Mouse (Mus musculus) kidney, postnatal 10 days (tissue): ENCODE data around the gene Cldn13.
A peak's percentile ranks its signal among the peaks of the same experiment; 100 is the strongest.

Experiments used
- DNase-seq: peaks from one replicate; pipeline ENCODE4 v3.0.0; 2021; ENCODE audit warnings: mixed read lengths

The Cldn13 gene

DNA sequence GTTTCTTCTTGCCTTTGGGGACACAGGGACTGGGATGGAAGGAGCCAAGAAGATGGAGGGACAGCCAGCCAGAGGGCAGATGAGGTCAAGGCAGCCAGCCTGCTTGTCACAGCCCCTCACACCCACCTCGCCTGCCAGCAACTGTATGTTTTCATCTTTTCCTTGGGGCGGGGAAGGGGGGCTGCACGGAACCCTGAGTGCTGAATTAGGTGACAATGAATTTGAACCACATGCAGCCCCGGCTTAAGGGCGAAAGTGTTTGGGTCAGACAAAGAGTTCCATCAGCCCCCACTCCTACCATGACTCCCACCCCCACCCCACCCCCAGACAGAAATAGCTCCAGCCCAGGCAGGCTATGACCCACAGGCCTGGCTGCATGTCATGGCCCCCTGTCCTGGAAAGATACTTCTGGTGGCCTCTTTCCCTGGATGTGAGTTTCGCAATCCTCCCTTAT, 24.7 kb downstream of the Cldn13 start:
- peak; percentile 38 for DNase-seq

GRCm38 (mm10) chr5:134888505-134888904, 26.8 kb downstream of the Cldn13 start:
- no peak for DNase-seq

DNA sequence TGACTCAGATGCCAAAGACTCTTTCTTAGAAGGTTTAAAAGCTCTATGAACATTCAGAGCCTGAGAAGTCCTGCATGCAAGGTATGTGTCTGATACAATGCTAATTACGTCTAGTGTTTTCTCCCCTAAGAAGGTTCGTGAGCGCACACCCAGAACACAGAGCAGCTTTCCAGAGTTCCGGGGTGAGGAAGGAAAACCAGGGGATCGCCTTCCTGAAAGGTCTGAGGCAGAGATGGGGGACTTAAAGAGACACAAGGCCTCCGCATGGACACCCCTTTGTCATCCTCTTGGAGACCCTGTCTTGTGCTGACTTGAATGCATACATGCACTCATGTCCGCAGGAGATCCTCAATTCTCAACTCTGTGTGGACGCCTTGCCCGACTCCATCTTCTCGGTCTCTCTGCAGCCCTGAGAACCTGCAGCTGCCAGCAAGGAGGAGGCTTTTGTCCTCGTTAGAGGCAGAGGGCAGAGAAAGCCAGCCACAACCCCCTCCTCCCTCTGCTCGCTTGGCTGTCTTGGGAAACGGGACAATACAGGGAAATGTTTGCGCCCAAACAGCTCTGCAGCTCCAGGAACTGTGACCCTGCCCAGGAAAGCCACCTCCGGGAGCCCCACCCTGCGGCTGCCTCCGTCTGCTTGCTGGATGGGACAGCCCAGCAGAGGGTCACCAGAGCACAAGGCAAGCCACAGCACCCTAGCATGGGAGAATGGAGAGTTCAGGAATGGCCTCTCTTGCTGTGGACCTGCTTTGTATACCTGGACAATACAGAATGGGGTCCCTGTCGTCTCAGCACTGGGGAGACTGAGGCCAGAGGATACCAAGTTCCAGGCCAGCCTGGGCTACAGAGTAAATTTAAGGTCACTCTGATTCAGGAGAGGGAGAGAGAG, 27.6 kb downstream of the Cldn13 start:
- peak; percentile 80 for DNase-seq

DNA sequence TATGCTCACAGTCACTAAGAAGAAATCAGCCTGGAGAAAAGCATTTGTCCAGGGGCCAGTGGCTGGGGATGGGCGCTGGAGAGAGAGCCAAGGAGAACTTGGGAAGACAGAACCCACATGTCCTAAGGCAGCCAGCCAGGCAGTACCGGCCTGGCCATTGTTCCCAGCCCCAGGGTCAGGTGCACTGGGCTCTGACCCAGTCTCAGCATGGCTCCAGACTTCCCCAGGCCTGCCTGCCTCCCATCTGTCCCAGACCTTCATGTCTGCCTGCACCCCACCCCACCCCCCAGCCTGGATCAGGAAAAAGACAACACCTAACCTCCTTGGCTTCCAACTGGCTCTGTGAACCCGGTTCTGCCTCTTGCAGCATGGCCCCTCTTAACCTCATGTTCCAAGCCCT, 32.2 kb downstream of the Cldn13 start:
- DNase-seq = peak; percentile 45

GRCm38 (mm10) chr5:134876801-134877200, 38.5 kb downstream of the Cldn13 start:
- DNase-seq = no peak

DNA sequence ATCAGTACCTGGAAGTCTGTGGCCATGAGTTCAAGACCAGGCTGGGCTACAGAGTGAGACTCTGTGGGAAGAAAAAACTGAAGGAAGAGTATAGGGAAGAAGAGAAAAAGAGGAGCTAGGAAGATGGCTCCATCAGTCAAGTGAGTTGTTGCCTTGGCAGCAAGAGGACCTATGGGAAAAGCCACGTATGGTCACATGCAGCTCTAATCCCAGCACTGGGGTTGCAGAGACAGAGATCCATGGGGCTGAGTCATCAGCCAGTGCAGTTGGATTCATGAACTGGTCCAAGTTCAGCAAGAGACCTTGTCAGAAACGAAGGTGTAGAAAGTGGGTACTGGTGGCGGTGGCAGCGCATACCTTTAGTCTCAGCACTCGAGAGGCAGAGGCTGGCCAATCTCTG, 40.1 kb downstream of the Cldn13 start:
- no peak for DNase-seq

GRCm38 (mm10) chr5:134873956-134874879, 41.1 kb downstream of the Cldn13 start:
- peak; percentile 52 for DNase-seq

- no peak for DNase-seq
Measured at GRCm38 (mm10) chr5:134873034-134873433, 42.3 kb downstream of the Cldn13 start.

GRCm38 (mm10) chr5:134872597-134872996, 42.7 kb downstream of the Cldn13 start:
- DNase-seq = no peak

DNA sequence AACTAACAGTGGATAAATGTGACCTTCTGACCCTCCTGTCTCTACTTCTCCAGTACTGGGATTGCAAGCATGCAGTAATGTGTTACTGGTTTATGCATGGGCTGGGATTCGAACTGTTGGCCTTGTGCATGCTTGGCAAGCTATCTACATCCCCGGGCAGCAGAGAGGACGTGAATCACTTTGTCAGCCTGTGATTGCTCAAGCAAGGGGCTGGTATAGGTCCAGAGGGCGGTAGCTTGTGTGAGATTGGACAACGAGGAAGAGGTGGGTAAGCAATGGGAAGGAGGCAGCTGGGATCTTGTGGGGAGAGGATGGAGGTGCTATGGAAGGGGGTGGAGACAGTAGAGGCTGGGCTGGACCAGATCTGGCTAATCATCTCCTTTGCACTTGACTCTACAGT, 46.8 kb downstream of the Cldn13 start:
- DNase-seq = no peak

DNA sequence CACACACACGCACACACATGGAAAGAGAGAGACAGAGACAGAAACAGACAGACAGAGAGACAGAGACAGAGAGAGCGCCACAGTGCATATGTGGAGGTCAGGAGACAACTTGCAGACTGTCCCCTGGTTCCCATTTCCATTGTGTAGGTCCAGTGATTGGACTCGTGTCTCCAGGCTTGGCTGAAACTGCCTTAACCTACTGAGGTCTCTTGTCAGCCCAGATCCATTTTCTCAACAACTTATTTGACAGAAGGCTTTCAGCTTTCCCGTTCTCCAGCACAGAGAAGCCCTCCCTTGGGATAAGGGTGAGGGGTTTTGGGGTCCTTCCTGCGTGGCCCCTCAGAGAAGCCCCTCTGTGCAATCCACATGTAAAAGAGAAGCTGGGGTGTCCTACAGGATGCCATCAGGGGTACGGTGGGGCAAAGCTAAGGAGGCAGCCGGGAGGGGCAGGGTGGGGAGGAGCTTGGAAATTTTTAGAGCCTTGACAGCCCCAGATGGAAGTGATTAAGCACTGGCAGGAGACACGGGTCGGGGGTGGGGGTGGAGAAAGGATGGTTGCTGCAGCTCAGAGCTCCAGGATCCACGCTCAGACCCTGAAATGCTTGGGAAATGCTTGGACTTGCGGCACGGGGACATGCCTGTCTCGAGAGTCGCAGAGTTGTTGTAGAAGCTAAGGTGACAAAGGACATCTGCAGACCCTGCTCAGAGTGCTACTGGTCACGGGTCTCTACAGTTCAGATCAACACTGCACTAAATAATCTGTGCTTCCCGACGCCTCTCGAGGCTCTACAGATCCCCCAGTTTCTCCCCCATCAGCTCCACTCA, 47.8 kb downstream of the Cldn13 start:
- DNase-seq = peak; percentile 40

DNA sequence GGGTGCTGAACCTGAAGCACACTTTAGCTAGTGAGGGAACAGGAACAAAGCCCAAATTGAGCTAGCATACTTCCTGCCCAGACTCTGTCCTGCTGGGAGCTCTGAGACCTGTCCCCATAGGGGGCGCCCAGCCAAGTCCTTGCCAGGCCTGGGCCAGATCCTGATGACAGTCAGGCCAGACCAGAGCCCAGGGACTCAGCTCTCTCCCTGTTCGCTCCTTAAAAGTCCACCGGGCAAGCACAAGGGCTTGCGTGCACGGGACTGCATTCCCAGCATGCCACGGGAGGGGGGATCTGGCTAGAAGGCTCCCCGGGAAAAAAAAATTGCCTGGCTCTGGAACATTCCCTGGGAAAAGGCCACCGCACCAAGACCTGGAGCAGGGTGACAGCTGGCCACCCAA, 50.2 kb downstream of the Cldn13 start:
- DNase-seq = peak; percentile 75
